16 mouse cellular contexts compared by ENCODE assay signal in genomic region chr19:4833977-4834376, GRCm38 (mm10). TPM values are rescaled to one million over a fixed set of nuclear protein-coding genes. Genes with fewer than 3 reads are reported as not detected.
"Had no signal": no experiment of that assay in that cellular context is flagged by ENCODE, and none has a peak within 500 bp of the region (broad histone marks: within the 10 kb centered on the region; RNA-seq: fewer than 3 reads in every experiment).

No protein-coding gene starts in this region.

- DNase-seq: kidney, adult 8-10 months; kidney, postnatal 25 days; liver, embryonic 13.5 days; liver, postnatal 0 days; lung, postnatal 14 days; retina, postnatal 1 day; right cerebral cortex, postnatal 4 days had no signal

- H3K4me1 ChIP-seq: lung, embryonic 15.5 days had no signal

- H3K27ac ChIP-seq: left cerebral cortex, adult 2 months; limb, embryonic 10.5 days; liver, embryonic 13.5 days; lung, embryonic 15.5 days; midbrain, embryonic 13.5 days; neural tube, embryonic 15.5 days; stomach, embryonic 15.5 days had no signal

- H3K27me3 ChIP-seq: liver, embryonic 13.5 days; lung, embryonic 15.5 days; midbrain, embryonic 13.5 days; neural tube, embryonic 15.5 days; stomach, embryonic 15.5 days had no signal

- H3K9ac ChIP-seq: liver, embryonic 13.5 days; liver, postnatal 0 days; lung, embryonic 15.5 days; midbrain, embryonic 13.5 days; neural tube, embryonic 15.5 days; stomach, embryonic 15.5 days had no signal

- ATAC-seq: liver, postnatal 0 days; midbrain, embryonic 13.5 days had no signal

- H3K4me3 ChIP-seq: left cerebral cortex, adult 2 months; limb, embryonic 10.5 days; liver, embryonic 13.5 days; lung, embryonic 15.5 days; midbrain, embryonic 13.5 days; myocyte; neural tube, embryonic 15.5 days; stomach, embryonic 15.5 days had no signal

- H3K9me3 ChIP-seq: limb, embryonic 10.5 days; liver, embryonic 13.5 days; lung, embryonic 15.5 days; midbrain, embryonic 13.5 days; neural tube, embryonic 15.5 days; stomach, embryonic 15.5 days had no signal

- H3K4me2 ChIP-seq: liver, embryonic 13.5 days; lung, embryonic 15.5 days; midbrain, embryonic 13.5 days; neural tube, embryonic 15.5 days; stomach, embryonic 15.5 days had no signal

RNA-seq across cellular contexts. Expression of gene Ccdc87, which starts 5.2 kb away (rescaled TPM):
- total RNA-seq: megakaryocyte progenitor cell, adult 5-6 weeks had no signal
- polyA plus RNA-seq: kidney, embryonic 16.5 days; limb, embryonic 10.5 days; liver, embryonic 13.5 days; liver, postnatal 0 days; stomach, embryonic 15.5 days had no signal
